Mouse (Mus musculus): ENCODE results near the gene Mapk9.

DNA sequence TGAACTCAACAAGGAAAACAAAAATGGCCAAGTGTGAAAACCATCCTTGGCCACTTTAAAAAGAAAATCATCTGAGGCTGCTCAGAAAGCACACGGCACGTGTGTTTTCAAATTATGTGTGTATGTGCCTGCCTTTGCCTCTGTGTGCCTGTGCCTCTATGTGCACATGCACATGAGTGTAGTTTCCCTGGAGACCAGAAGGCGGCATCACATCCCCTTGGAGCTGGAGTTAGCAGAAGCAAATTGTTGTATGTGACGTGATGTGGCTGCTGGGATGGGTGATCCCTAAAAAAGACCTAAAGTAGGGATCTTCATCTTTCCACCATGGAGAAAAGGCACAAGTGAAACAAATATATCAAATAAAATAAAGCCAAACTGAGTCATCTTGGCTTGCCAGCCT, 42.8 kb upstream of the Mapk9 start:
- TF ChIP-seq CTCF (IDR thresholded peaks at IDR 0.05; ENCODE audit: low read depth) = no peak
- TF ChIP-seq EP300 (IDR thresholded peaks at IDR 0.05; ENCODE audit: low read depth) = no peak

All from liver, embryonic 14.5 days (tissue).